Mouse (Mus musculus) stomach, adult 2 months (tissue): ENCODE results near the gene Acss1. TPM values are rescaled to one million over a fixed set of nuclear protein-coding genes. Genes with fewer than 3 reads are reported as not detected.

Experiments
- polyA plus RNA-seq: library from polyadenylated mRNA; depleted of rRNA; stranded (reverse); fragments of >200 nt; gene quantifications from 2 replicates; pipeline ENCODE4 v1.2.3, GENCODE M21; 2012; rRNA removed

The Acss1 gene
- polyA plus RNA-seq = 127 and 219 TPM in 2 replicates

DNA sequence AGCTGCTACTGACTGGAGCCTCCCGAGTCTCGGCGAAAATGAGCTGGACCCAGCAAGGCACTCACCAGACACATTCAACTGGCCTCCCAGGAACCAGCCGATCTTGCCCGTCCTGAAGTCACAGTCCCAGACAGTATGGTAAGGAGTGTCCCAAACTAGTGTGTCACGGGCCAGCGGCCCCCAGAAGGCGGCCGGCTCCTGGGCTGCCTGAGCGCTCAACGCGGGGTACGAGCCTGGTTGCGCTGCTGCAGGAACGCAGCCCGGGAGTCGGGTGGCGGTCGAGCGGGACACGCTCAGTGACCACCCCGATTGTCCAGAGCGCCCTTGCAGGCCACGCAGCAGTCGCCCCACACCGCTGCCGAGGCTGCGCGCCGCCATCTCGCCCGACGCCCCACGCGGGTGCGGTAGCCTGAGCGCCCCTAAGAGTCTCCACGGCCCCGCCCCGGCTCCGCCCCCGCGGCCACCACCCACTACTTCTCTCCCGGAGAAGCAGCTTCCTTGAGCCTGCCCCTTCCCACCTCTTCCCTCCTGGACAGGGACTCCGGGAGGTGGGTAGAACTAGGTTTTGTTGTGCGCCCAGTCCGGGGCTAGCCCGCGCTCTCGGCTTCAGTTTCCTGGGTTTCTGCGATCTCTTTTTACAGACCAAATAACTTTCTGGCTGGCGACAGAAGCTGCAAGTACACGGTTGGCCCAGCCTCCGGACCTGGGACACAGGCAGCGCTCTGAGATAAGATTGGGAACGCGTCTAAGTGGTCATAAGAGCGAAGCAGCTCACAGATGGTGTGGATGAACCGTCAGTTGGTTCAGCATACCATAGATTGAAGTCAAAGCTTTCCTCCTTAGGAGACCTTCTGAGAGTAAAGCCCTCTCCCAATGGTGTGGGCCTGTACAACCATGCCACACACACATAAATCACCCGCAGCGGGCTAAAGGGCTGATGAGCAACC lies at the start of gene Acss1:
Gene Acss1, minus strand, starts transcription at position 681 of the 947 bp plus-strand sequence.

GRCm38 (mm10) chr2:150689223-150689800 lies 21.0 kb upstream of the Acss1 start, which contains the start of gene Vsx1:
Vsx1 (minus strand) TSS chr2:150689360.

DNA sequence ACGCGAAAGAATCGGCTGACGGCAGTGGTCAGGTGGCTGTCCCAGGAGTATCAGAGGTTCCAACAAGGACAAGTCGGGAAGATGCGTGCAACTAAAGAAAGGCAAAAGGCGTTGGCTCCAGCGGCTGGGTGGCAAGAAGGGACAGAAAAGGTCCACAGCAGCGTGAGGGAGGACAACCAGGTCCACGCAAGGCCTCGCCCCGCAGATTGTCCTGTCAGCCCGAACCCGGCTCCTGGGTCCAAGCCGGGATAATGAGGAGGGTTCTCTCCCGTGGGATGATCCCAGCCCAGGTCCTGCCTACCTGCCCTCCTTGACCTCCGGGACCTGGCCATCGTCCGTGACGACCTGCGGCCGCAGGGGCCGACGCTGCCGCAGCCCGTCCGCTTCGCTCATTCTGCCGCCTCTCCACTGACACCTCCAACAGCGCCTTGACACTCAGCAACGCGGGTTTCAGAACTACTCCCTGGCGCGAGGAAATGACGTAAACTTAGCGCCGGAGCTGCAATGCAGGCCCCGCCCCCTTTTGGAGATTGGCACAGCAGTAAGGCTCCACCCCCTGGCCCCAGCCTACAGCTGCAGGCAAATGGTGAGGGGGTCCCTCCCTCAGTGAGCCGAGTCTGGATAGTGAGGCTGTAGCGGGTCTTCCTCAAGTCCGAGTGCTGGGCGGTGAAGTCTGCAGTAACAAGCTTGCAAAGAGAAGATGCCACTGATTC lies 60.1 kb downstream of the Acss1 start, which contains the start of gene Apmap:
Gene Apmap, minus strand, starts transcription at position 481 of the 713 bp plus-strand sequence.

DNA sequence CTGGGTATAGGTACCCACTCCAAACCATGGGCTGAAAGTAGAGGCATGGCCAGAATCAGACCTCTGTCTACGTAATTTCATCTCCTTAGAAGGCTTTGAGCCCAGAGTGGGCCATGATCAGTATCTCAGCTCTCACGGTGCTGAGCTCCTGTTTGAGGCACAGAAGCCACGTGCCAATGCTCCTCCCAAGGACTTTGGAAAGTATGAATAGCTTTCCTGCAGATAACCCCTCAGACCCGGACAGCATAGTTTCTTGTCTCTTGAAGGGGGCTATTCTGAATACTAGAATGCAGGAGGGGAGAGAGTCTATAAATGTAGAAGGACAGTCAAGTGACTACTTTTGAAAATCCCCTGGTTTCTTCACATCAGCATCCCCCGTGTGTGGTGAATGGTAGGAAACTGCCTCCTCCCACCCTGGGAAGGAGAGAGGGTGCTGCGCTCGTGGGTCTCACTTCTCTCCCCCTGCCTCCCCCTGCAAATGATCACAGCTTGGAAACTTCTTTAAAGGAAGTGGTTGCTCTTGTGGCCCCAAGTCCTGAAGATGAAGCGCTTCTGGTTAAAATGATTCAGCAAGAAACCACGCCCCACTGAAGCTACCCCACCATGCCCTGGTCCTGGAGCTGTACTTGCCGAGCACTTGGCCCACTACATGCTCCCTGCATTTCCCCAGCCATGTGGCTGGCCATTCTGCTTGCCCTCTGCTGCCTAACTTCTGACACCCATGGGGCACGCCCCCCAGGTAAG lies 98.3 kb downstream of the Acss1 start, which contains the start of gene Cst7:
Gene Cst7, plus strand, starts transcription at position 569 of the 744 bp plus-strand sequence.

Other genes with a start within 250 kb of the Acss1 start
- gene Zfp442, start 217.0 kb downstream of the Acss1 start, polyA plus RNA-seq = not detected in 2 replicates
- gene Zfp345, start 183.4 kb downstream of the Acss1 start, polyA plus RNA-seq = not detected in 2 replicates
- 0.41 and 1.0 TPM in 2 replicates for gene Cst7, start 98.1 kb downstream of the Acss1 start, polyA plus RNA-seq
- 11.2 and 16.8 TPM in 2 replicates for gene Apmap, start 59.9 kb downstream of the Acss1 start, polyA plus RNA-seq
- not detected in 2 replicates for gene Vsx1, start 20.9 kb upstream of the Acss1 start, polyA plus RNA-seq
- 13.4 and 13.5 TPM in 2 replicates for gene Entpd6, start 80.5 kb upstream of the Acss1 start, polyA plus RNA-seq
- gene Pygb, start 118.2 kb upstream of the Acss1 start, polyA plus RNA-seq = 39.5 and 43.8 TPM in 2 replicates
- 43.5 and 44.9 TPM in 2 replicates for gene Abhd12, start 236.2 kb upstream of the Acss1 start, polyA plus RNA-seq
- gene Gins1, start 236.9 kb upstream of the Acss1 start, polyA plus RNA-seq = 0.48 and 0.73 TPM in 2 replicates